Mouse (Mus musculus) natural killer cell, adult 2 months (primary cell): ENCODE results near the gene Gpr155.

Source experiments
- DNase-seq, 2 experiments: peaks; one replicate each; pipeline ENCODE4 v3.0.0; 2022; ENCODE audit warnings: low spot score in 2 of 2

Gene Gpr155

GRCm38 (mm10) chr2:73387806-73388205 is 1.4 kb upstream of the Gpr155 start:
- no peak for DNase-seq

GRCm38 (mm10) chr2:73385641-73386355 is 574 bp downstream of the Gpr155 start:
- DNase-seq, result no peak

DNA sequence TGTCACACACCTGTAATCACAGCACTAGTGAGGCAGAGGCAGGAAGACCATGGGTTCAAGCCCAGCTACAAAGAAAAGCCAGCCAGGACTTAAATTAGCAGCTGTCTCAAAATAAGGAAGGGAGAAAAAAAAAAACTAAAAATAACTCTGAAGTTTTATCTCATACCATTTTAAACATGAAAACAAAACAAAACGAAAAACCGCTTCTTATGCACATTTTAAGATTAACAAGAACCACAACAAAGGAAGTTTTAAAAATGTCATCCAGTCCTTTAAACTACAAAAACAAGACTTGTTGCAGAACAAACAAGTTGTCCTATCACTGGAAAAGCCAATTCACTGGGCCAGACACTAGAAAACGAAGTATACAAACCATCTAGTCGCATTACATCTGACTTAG is 1.2 kb downstream of the Gpr155 start:
- no peak for DNase-seq

DNA sequence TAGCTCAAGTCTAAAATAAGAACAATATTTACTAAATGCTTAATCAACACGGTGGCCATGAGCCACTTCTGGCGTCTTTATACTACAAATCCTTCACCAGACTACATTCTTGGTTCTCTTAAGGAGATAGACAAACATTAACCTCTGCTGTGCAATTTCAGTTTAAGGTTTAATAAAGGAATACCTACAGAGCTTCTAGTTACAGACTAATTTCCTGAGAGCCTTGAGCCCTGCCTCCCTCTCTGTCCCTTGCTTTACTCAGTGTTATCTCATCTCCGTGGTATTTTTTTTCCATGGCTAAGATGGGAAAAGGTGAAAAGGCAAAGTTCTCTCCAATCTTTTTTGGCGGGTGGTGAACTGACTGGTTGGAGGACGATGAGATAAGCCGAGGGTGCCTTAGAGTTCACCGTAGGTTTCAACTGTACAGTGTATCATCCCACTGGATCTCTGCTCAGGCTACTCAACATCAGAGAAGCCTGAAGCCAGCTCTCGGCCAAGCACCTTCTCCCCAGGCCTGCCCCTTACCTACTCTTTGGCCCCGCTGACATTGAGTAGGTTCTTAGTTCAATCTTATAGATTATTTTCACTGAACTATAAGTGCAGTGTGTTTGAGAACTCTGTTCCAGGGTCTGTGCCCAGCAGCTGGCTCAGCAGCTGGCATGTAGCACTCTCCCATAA is 5.9 kb downstream of the Gpr155 start:
- DNase-seq, result no peak

DNA sequence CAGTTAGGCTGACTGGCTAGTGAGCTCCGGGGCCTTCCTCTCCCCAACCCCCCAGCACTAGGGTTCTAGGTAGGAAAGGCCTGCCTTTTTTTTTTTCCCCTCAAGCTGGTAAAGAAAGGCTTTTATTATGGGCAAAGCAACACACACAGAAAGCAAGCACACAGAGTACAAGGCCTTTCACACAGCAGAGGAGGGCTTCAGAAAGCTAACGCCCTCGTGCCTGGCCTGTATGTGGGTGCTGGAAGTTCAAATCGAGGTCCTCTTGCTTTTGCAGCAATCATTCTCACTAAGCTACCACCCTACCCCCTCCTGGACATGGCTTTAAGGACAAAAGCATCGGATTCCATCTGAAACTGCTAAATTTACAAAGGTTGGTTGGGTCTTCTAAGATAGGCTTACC is 6.7 kb downstream of the Gpr155 start:
- DNase-seq, result no peak

DNA sequence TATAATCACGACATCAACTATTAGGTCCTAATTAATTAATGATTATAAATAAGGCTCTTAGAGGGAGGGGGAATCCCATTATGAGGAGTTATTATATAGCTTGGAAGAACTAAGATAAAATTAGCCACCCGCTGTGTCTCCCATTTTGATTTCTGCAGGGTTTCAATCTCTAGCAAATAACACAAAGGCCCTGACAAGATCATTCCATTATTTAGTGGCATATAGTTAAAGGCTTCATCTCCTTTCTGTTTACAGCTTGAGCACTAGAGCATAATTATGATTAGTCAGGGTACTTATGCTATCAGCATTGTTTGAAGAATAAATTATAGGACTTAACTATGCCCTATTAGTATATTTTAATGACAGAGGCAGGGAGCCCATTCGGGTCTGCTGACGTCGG is 8.0 kb downstream of the Gpr155 start:
- DNase-seq, result no peak

DNA sequence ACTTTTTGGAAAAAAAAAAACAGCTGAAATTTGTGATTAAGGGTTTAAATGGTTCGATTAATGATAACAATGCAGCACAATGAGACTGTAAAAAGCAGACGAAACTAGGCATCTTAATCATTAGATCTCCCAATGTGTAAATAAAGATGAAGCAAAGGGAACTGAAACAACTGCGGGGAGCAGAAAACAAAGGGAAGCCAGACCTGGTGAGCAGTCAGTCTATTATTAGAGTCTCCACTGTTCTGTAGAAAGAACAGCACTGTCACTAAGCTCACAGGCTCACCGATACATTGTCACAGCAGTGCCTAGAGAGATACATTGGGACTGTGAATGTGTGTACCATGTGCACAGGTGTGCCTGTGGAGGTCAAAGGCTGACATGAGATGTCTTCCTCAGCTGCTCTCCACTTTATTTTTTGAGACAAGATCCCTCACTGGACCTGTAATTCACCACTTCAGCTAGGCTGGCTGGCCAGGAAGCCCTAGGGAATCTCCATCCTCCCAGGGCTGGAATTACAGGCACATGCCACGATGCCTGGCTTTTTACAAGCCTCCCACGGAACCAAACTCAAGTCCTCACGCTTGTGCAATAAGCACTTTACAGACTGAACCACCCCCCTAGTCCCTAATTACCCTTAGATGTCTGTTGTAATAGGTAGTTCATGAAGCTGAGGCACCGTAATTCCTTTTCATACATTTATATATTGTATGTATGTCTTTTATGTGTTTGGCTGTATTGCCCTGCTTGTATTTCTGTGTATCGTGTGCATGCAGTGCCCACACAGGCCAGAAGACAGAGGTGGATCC is 14.6 kb downstream of the Gpr155 start:
- DNase-seq, result no peak

- no peak for DNase-seq
Measured at GRCm38 (mm10) chr2:73363448-73363847, 22.9 kb downstream of the Gpr155 start.

DNA sequence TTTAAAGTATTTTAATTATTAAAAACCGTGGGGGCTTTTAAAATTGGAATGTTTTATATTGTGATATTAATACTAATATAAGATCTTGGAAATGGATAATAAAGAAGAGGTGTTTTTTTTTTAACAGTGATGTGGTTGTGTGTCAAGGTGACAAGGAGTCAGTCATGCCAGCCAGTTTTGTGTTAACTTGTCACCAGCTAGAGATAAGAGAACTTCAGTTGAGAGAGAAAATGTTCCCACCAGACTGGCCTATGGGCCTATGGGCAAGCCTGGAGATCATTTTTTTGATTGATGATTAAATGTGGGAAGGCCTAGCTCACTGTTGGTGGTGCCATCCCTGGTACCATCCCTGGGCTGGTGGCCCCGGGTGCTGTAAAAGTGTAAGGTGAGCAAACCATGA is 25.8 kb downstream of the Gpr155 start:
- no peak for DNase-seq

- no peak for DNase-seq
Measured at GRCm38 (mm10) chr2:73359941-73360340, 26.4 kb downstream of the Gpr155 start.

- DNase-seq, result no peak
Measured at GRCm38 (mm10) chr2:73357004-73357403, 29.4 kb downstream of the Gpr155 start.

- no peak for DNase-seq
Measured at GRCm38 (mm10) chr2:73351927-73352374, 34.4 kb downstream of the Gpr155 start.

DNA sequence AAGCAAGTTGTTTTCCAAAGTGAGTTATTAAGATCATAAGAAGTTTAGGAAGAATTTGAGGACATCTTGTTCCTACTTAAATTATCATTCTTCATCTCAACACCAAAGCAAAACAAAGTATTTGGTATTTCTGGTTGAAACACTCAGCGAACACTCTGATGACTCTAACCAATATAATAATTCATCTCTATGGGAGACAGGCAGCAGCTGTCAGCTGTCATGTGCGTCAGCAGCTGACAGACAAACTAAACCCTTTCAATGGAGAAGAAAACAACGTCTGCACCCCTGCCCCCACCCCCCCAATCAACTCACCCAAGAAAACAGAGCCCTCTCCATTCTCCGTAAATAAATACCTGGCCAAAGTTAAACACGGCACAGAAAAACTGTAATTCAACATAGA is 34.9 kb downstream of the Gpr155 start:
- no peak for DNase-seq

DNA sequence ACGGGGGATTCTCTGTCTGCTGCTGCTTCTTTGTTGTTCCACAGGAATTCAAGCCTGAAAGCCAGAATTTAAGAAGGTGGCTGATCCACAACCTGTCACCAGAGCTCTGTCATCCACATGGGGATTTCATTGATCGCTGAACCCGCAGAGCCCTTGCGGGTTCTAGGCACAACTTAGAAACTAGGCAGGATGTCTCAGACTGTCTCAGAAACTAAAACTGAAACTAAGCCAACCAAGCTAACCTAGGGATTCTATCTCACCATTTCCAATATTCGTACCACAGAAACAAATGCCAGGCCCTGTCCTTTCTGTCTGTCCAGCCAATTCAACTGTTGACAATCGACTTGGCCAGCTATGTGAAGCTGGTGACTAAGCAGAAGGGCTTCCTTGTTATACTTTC is 38.2 kb downstream of the Gpr155 start:
- DNase-seq, result no peak

DNA sequence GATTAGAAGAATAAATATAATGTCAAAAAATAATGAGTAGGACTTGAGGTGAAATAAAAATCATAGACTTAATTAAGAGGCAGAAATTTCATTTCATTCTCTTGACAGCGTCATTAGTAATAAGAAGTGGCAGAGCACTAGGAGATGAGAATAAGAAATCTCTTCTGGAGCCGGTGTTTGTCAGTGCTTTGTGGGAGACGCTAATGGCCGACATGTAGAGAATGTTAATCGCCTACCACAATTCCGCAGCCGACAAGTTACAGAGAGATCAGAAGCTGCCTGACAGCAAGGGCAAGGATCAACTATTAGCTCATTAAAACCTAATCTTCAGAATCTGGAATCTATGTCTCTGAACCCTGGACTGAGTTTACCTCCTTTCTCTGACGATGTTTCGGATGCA is 38.6 kb downstream of the Gpr155 start:
- DNase-seq, result no peak

- DNase-seq, result no peak
Measured at GRCm38 (mm10) chr2:73347136-73347535, 39.2 kb downstream of the Gpr155 start.

GRCm38 (mm10) chr2:73346345-73347086 is 39.9 kb downstream of the Gpr155 start:
- peak; percentile 4 to 33 for DNase-seq

DNA sequence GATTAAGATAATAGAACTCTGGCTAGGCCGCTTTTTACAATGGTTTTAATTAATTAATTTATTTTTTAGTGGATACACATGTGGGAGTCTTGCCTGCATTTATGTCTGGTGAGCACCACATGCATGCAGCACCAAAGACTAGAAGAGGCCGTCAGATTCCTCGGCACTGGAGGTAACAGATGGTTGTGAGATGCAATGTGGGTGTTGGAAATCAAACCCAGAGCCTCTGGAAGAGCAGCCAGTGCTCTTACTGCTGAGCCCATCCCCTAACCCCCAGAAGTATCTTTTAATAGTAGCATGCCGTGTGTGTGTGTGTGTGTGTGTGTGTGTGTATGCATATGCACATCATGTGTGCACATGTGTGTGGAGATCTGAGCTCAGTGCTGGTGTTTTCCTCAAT is 41.2 kb downstream of the Gpr155 start:
- DNase-seq, result no peak

DNA sequence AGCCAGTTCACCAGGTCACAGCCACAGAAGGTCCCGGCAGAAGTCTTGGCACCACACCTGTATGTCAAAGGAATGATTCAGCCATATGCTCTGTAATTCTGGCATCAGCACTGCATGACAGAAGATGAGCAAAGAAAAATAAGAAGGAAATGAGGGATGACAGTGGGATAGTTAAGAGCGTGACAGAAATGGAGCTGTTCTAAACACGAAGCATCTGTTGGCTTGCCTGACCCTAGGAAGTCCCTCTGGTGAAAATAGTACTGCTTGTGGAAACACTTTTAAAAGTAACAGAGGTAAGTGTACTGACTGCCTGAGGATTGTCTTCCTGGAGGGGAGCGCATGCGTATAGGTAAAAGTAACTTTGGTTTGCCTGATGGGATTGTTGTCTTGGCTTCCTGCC is 42.7 kb downstream of the Gpr155 start:
- no peak for DNase-seq

GRCm38 (mm10) chr2:73338415-73338814 is 48.0 kb downstream of the Gpr155 start:
- DNase-seq, result no peak

- no peak for DNase-seq
Measured at GRCm38 (mm10) chr2:73335949-73336348, 50.4 kb downstream of the Gpr155 start.

- DNase-seq, result no peak
Measured at GRCm38 (mm10) chr2:73325871-73326270, 60.5 kb downstream of the Gpr155 start.
